Mouse (Mus musculus) hindlimb bud, embryonic 11.5 days (tissue): ENCODE measurements around the gene Gm10842.

Experiments used
- DNase-seq: peaks from one replicate; pipeline ENCODE4 v3.0.0-alpha.2; 2012; ENCODE audit warnings: low read depth, low spot score; ENCODE audit errors: extremely low spot score

Gene Gm10842

GRCm38 (mm10) chr11:105152357-105152899, 5.7 kb downstream of the Gm10842 start:
- no peak for DNase-seq

GRCm38 (mm10) chr11:105153068-105153833, 6.6 kb downstream of the Gm10842 start:
- DNase-seq = peak; percentile 88

- no peak for DNase-seq
These were observed 9.2 kb downstream of the Gm10842 start for GRCm38 (mm10) chr11:105155915-105156314.

GRCm38 (mm10) chr11:105156748-105157267, 10.1 kb downstream of the Gm10842 start:
- DNase-seq = no peak

- no peak for DNase-seq
These were observed 11.4 kb downstream of the Gm10842 start for GRCm38 (mm10) chr11:105158047-105158446.

- no peak for DNase-seq
These were observed 13.1 kb downstream of the Gm10842 start for GRCm38 (mm10) chr11:105159673-105160360.

- DNase-seq = no peak
These were observed 14.7 kb downstream of the Gm10842 start for GRCm38 (mm10) chr11:105161411-105161810.

GRCm38 (mm10) chr11:105164516-105165510, 18.1 kb downstream of the Gm10842 start:
- no peak for DNase-seq

- no peak for DNase-seq
These were observed 20.1 kb downstream of the Gm10842 start for GRCm38 (mm10) chr11:105166780-105167179.

GRCm38 (mm10) chr11:105178516-105178915, 31.8 kb downstream of the Gm10842 start, which contains the start of gene Tlk2:
TSS of gene Tlk2 (plus strand) at chr11:105178807.
- no peak for DNase-seq

- DNase-seq = no peak
These were observed 32.8 kb downstream of the Gm10842 start for GRCm38 (mm10) chr11:105179523-105179922.

GRCm38 (mm10) chr11:105180471-105181091, 33.9 kb downstream of the Gm10842 start:
- DNase-seq = no peak

GRCm38 (mm10) chr11:105181126-105181637, 34.5 kb downstream of the Gm10842 start:
- DNase-seq = peak; percentile 84

GRCm38 (mm10) chr11:105181689-105182460, 35.2 kb downstream of the Gm10842 start:
- DNase-seq = no peak

- DNase-seq = no peak
These were observed 35.8 kb downstream of the Gm10842 start for GRCm38 (mm10) chr11:105182461-105182855.

- DNase-seq = no peak
These were observed 38.0 kb downstream of the Gm10842 start for GRCm38 (mm10) chr11:105184678-105185077.

- no peak for DNase-seq
These were observed 45.5 kb downstream of the Gm10842 start for GRCm38 (mm10) chr11:105192186-105192585.
